Mouse (Mus musculus) megakaryocyte, embryonic 14.5 days (primary cell): ENCODE data around the gene Tex14. TPM values are rescaled to one million over a fixed set of nuclear protein-coding genes. Genes with fewer than 3 reads are reported as not detected.

ENCODE experiments used
- H3K27me3 ChIP-seq: replicated peaks from 2 replicates; pipeline ENCODE3; 2012; ENCODE audit warnings: inconsistent platforms
- H3K36me3 ChIP-seq: replicated peaks from 2 replicates; pipeline ENCODE3; 2012; ENCODE audit warnings: low read length, inconsistent platforms, mixed read lengths
- H3K4me1 ChIP-seq: 2 replicates; pipeline ENCODE4 v1.6.1; 2012; ENCODE audit warnings: inconsistent platforms
- H3K4me3 ChIP-seq: replicated peaks from 2 replicates; pipeline ENCODE3; 2012; ENCODE audit warnings: moderate library complexity, mild to moderate bottlenecking, inconsistent platforms
- H3K9me3 ChIP-seq: 2 replicates; pipeline ENCODE4 v1.6.1; 2012; ENCODE audit warnings: inconsistent platforms
- FLI1 ChIP-seq: IDR thresholded peaks from 2 replicates; pipeline ENCODE4 v1.6.1; 2012; ENCODE audit warnings: low read length, inconsistent platforms, mixed read lengths
- GATA1 ChIP-seq: IDR thresholded peaks from 3 replicates; pipeline ENCODE4 v1.6.1; 2012; ENCODE audit warnings: mixed read lengths, low read length, inconsistent platforms, borderline replicate concordance
- polyA plus RNA-seq: library from polyadenylated mRNA; stranded (reverse); fragments of >175 nt; gene quantifications from 2 replicates; pipeline ENCODE4 v1.2.3, GENCODE M21; 2012; ENCODE audit warnings: low replicate concordance; ENCODE audit not compliant: insufficient read depth

Tex14 gene
- polyA plus RNA-seq, 1 experiment = not detected

DNA sequence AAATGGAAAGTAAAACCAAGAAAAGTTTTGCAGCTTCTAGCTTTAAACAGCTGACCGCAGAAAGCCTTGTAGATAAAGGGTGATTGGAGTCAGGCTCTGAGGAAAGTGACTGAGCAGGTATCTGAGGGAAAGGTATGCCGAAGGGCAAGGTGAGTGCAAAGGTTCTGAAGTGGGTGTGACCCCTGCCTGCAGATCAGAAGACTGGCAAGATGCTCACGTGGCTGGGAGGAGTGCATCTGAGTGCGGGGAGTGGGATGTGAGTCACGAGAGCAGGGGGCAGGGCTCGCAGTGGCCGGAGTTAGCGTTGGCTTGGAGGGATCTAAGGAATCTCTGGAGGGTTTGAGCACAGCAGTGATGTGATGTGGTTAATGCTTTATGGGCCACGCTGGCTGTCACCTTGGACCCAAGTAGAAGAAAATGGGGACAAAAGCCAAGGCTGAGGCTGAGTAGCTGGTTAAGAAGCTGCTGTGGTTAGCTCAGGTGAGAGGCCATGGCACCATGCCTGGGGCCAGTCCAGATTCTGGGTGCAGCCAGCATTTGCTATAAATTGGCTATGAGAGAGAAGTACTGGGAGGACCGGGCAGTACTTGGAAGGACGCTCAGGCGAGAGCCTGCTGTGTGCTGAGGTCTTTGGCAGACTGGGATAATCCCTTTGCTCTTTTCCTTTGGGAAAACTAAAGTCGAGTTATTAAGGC is 194.7 kb downstream of the Tex14 start:
- TF ChIP-seq GATA1 = no peak
- TF ChIP-seq FLI1 = no peak
- peaks cover 47% of the 10 kb centered on the region for H3K4me1 ChIP-seq
- H3K36me3 ChIP-seq = peaks cover 95% of the 10 kb centered on the region
- no peaks in the 10 kb centered on the region for H3K9me3 ChIP-seq
- H3K4me3 ChIP-seq = no peak overlapping the region
- H3K27me3 ChIP-seq = no peaks in the 10 kb centered on the region

DNA sequence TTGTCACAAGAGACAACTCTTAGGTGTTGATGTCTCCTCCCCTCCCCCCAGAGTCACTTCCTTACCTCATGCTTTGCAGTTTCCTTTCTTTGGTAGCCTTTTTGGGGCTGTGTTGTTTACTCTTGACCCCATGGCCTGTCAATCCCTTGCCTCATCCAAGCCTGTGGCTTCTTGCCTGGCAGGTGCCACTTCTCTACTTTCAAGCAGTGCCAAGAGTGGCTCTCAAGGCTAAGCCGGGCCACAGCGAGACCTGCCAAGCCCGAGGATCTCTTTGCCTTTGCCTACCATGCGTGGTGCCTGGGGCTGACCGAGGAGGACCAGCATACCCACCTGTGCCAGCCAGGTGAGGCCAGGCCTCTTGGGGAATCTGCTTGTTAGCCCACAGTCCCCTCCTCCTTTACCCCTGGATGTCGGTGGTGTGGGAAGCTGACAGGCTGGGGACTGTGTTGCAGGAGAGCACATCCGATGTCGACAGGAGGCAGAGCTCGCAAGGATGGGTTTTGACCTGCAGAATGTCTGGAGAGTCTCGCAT is 195.5 kb downstream of the Tex14 start:
- Histone ChIP-seq H3K4me1 (peaks cover 38% of the 10 kb centered on the region), H3K36me3 (peaks cover 97% of the 10 kb centered on the region), H3K27me3 (no peaks in the 10 kb centered on the region), H3K4me3 (no peak overlapping the region), H3K9me3 (no peaks in the 10 kb centered on the region)
- TF ChIP-seq FLI1 (no peak), GATA1 (no peak)

DNA sequence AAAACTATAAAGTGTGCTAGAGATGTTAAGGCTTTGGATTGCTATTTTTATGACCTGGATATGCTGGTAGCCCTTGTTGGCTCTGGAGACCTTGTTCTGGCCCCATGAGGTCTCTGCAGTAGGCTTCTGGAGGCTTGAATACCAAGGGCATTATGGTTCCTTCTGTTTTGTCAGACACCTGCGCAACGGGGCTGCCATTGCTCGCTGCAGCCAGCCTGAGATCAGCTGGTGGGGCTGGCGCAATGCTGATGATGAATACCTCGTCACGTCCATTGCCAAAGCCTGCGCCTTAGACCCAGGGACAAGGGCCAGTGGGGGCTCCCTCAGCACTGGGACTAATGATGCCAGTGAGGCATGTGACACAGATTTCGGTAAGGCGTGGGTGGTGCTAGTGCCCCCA is 197.4 kb downstream of the Tex14 start:
- H3K9me3 ChIP-seq = no peaks in the 10 kb centered on the region
- H3K36me3 ChIP-seq = peaks cover 100% of the 10 kb centered on the region
- peaks cover 20% of the 10 kb centered on the region for H3K4me1 ChIP-seq
- H3K4me3 ChIP-seq = no peak overlapping the region
- TF ChIP-seq GATA1 (no peak), FLI1 (no peak)
- H3K27me3 ChIP-seq = no peaks in the 10 kb centered on the region

DNA sequence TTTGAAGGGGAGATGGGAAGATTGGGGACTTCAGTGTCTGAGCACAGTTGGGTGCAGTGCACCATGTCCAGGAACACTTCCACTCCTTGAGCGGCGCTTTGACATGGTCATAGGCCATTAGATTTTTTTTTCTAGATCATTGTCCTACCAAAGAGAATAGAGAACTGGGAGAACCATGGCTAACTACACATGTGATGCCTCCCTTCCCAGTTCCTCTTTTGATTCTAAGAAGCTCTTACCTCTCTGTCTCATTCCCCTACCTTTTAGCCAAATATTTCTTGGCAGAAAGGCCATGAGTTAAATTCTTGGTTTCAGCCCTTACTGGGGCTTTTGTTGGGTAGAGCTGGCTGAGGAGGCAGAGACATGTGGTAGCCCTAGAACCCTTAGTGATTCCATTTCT is 198.7 kb downstream of the Tex14 start:
- no peaks in the 10 kb centered on the region for H3K27me3 ChIP-seq
- TF ChIP-seq GATA1 = no peak
- TF ChIP-seq FLI1 = no peak
- peaks cover 100% of the 10 kb centered on the region for H3K36me3 ChIP-seq
- peaks cover 14% of the 10 kb centered on the region for H3K4me1 ChIP-seq
- no peaks in the 10 kb centered on the region for H3K9me3 ChIP-seq
- no peak overlapping the region for H3K4me3 ChIP-seq

Other genes with a start within 250 kb of the Tex14 start
- 0.32 TPM in 1 of 2 replicates, not detected in the other for gene Ppm1e, start 46.0 kb upstream of the Tex14 start, polyA plus RNA-seq
- 0.22 TPM in 1 of 2 replicates, not detected in the other for gene Rad51c, start 111 bp upstream of the Tex14 start, polyA plus RNA-seq
- gene Gm11492, start 161.6 kb downstream of the Tex14 start, polyA plus RNA-seq = not detected in 2 replicates
- gene Sept4, start 163.8 kb downstream of the Tex14 start, polyA plus RNA-seq = not detected in 2 replicates
- 4.6 and 7.0 TPM in 2 replicates for gene Mtmr4, start 187.1 kb downstream of the Tex14 start, polyA plus RNA-seq
- gene Hsf5, start 212.1 kb downstream of the Tex14 start, polyA plus RNA-seq = not detected in 2 replicates